Mouse (Mus musculus) CH12.LX (cell line): ENCODE measurements at regions not wholly inside any gene's neighbourhood (a gene's known extent, or its start where the extent isn't known, plus 50 kb on each side); places are given as distances from the start of the nearest gene placed in this dataset.

Experiments used
- MAFK ChIP-seq: IDR thresholded peaks from 2 replicates; pipeline ENCODE4 v1.6.1; 2011; ENCODE audit warnings: low read length, improper control_type of control experiment; ENCODE audit not compliant: insufficient replicate concordance
- NRF1 ChIP-seq: IDR thresholded peaks from 2 replicates; pipeline ENCODE4 v1.6.1; 2014; ENCODE audit warnings: low read depth, mild to moderate bottlenecking, inconsistent platforms, low read length, improper control_type of control experiment, moderate library complexity

- no peak for TF ChIP-seq NRF1
- TF ChIP-seq MAFK, result no peak
These were observed 55.5 kb upstream of the Foxo6 start for GRCm38 (mm10) chr4:120342658-120343057.
